Mouse (Mus musculus) adrenal gland, adult (tissue): ENCODE data around the gene Crmp1.

ENCODE experiments used
- DNase-seq, 2 experiments: peaks; one replicate each; pipeline ENCODE4 v3.0.0; 2022 to 2023; ENCODE audit warnings: low spot score in 1 of 2; ENCODE audit not compliant: inconsistent age in 2 of 2

The Crmp1 gene

DNA sequence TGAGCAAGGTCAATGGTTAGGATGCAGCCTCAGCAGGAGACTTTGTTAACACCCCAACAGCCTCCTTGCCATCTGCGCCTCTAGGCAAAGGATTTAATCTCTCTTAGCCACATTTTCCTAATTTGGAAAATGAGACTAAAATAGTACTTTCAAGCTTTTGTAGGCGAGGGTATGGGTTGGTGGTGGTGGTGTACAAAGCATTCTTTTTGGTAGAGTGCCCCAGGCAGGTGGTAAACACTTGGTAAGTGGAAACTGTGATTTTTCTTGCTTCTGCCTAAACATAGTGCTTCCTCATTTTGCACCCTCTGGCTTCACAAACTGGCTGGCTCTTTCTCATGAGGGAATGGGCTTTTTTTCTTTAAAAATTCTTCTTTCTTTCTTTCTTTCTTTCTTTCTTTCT, 3.1 kb upstream of the Crmp1 start:
- DNase-seq, result no peak

DNA sequence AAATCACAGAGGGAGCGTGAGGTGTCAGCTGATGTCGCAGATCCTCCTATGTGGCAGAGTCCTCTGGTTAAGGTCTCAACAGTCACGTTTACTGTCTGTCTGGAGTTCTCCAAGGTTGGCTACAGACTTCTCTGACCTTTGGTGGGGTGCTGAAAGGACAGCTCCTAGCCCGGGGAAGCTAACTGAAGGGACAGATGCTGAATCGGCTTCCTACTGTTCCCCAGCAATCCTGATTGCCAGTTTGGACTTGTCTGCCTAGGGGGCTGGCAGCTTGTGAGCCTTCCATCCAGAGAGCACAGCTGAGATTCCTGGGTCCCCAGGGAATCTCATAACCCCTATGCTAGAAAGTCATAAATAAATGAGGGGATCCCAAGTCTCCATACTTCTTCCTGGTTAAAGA, 1.2 kb upstream of the Crmp1 start:
- DNase-seq, result peak; percentile 17 to 69

DNA sequence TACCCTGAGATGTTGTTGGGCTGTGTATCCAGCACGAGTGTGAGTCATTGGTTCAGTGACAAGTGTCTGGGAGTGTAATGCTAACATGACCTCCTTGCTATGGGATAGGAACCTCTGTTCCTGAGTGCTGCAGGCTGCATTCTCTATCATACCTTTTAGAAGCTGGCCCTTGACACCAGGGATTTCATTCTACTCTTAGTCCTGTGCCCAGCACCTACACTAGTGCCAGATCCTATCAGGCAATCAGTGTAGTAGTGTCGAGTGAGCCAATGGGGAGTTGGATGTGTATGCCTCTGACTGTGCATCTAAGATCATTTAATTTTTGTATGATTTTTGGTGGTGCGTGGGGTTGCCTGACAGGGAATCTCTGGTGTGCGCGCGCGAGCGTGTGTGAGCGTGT, 516 bp upstream of the Crmp1 start:
- DNase-seq, result no peak

- peak; percentile 10 to 30 for DNase-seq
Measured at GRCm38 (mm10) chr5:37242360-37243168, 824 bp downstream of the Crmp1 start.

- DNase-seq, result peak; percentile 57 to 87
Measured at GRCm38 (mm10) chr5:37243169-37243886, 1.6 kb downstream of the Crmp1 start.

DNA sequence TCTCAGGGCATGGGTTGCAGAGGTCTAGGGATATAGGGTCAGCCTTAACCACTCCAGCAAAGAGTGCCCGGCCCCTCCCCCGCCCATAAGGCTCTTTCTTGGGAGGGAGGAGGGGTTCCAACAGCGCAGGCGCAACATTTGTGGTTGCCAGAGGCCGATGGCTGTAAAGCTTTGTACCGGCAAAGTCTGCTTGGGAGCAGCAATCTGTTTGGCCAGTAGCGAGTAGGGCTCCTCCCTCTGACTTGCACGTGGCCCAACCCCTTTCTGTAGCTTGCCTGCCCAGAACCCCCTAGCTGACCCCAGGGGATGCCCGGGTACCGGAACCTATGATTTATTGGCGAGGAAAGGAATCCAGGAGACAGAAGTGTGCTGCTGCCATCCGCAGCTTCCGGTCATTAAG, 2.4 kb downstream of the Crmp1 start:
- peak; percentile 20 to 38 for DNase-seq

GRCm38 (mm10) chr5:37244666-37245242, 3.0 kb downstream of the Crmp1 start:
- DNase-seq, result no peak

- peak; percentile 42 to 64 for DNase-seq
Measured at GRCm38 (mm10) chr5:37245651-37246050, 3.9 kb downstream of the Crmp1 start.

GRCm38 (mm10) chr5:37246138-37246910, 4.6 kb downstream of the Crmp1 start:
- peak; percentile 9 to 34 for DNase-seq

DNA sequence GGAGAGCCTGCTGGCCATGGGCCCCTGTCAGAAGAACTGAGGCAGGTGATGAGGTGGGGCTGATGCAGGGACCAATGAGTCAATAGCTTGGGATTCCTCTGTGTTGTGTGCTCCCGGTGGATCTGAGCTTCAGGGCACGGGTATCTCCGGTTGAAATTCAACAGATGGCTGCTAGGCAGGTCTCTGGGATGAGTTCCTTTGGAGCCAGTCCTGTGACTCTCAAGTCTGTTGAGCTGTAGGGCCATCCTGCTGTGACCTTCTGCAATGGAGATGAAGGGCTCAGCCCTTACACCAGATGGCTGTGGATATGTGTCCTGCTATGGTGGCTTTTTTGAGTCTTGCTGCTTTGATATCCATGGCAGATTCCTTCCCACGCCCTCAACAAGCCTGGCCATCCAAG, 5.7 kb downstream of the Crmp1 start:
- no peak for DNase-seq

DNA sequence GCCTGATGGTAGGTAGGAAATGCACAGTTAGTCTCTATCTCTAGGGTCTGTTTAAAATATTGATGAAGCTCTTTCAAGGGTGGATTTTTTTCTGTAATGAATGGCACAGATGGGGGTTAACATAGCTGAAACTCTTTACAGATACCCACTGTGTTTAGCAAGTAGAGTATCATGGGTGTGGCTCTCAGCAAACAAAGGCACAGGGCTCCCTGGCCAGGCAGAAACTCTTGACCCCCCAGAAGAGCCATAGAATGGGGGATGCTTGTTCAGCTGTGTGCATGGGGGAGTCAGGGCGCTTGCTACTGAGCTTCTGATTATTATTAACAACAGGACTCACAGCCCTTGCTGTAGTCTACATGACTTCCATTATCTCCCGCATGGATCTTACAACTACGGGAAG, 7.1 kb downstream of the Crmp1 start:
- no peak for DNase-seq

DNA sequence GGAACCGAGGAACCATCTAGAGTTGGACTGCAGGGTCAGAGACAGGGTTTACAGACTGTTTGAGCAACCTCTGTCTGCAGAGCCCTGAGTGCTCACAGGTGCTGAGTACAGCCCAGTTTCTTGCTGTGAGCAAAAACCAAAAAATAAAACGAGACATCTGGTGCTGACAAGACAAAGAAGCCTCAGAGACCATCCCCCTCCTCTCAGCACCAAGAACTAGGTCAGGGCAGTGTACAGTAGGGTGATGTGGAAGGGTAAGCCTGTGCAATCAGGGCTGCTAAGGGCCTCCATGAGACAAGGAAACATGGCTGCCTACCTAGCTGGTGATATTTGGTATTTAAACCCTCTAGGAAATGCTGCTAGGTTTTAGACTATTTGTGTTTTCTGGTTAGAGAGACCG, 9.9 kb downstream of the Crmp1 start:
- DNase-seq, result no peak

- DNase-seq, result no peak
Measured at GRCm38 (mm10) chr5:37252101-37252804, 10.5 kb downstream of the Crmp1 start.

- DNase-seq, result no peak
Measured at GRCm38 (mm10) chr5:37254523-37254922, 12.8 kb downstream of the Crmp1 start.

DNA sequence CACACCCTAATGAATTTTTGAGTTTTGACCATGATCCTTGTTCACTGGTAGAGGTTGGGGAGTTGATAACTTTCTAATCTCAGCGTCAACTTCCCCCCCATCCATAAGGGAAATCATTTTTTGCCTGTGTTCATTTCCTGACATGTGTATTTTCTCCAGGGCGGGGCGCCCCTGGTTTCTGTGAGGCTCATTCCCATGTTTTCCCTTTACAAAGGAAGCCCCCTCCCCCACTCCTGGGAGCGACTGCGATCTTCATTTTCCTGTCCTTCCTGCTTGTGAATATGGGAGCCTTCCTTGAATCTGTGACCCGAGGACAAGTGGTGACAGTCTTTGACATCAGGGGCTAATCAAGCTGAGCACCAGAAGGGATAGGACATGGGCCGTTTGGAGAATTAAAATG, 15.1 kb downstream of the Crmp1 start:
- no peak for DNase-seq

- peak; percentile 14 to 55 for DNase-seq
Measured at GRCm38 (mm10) chr5:37257243-37257642, 15.5 kb downstream of the Crmp1 start.

- DNase-seq, result no peak
Measured at GRCm38 (mm10) chr5:37261734-37262133, 20.0 kb downstream of the Crmp1 start.

GRCm38 (mm10) chr5:37263816-37264215, 22.1 kb downstream of the Crmp1 start:
- DNase-seq, result peak; percentile 79 to 92

- no peak for DNase-seq
Measured at GRCm38 (mm10) chr5:37281021-37281420, 39.3 kb downstream of the Crmp1 start.

- DNase-seq, result peak; percentile 44 to 77
Measured at GRCm38 (mm10) chr5:37288374-37288773, 46.6 kb downstream of the Crmp1 start.

- DNase-seq, result peak in 1 of 2 experiments; percentile 71
Measured at GRCm38 (mm10) chr5:37289236-37289635, 47.5 kb downstream of the Crmp1 start.
